Comparison of ENCODE assay signal across 8 mouse cellular contexts in the genomic region with DNA sequence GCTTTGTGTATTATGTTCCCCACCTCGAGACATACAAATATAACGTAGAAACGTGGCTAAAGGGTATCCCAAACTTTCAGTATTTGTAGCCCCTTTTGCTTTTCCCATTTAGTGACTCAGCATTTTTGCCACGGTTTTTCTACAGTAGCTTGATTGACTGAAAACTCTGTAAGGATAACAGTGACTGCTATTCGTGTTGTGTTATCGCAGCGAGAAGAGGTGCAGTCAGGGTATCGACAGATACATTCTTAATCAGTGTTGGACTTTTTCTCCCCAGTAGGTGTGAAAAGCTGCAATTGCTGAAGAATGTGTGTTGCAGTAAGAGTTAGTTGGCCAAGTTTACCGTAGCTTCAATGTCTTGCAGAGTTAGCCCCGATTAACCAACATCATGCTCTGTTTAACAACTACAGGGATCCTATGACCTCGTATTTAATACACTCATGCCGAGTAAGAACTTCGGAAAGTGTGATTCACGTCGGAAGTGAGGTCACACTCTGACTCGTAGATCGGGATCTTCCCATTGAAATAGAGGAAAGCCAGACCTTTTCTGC. TPM values are rescaled to one million over a fixed set of nuclear protein-coding genes. Genes with fewer than 3 reads are reported as not detected.
DNase-seq lines count a peak whose midpoint lies in the region; ATAC-seq and TF ChIP-seq lines count a peak whose summit lies in the region.

No protein-coding gene starts in this region.

- peaks cover 36% of the 10 kb centered on the region for H3K4me1 ChIP-seq in forebrain, embryonic 10.5 days
- peaks cover 29% of the 10 kb centered on the region for H3K4me1 ChIP-seq in hindbrain, embryonic 15.5 days (replicated peaks)
- H3K4me1 ChIP-seq in liver, embryonic 14.5 days (replicated peaks; ENCODE audit: control insufficient read depth in 2 of 2, insufficient read depth in 2 of 2, low read length in 1 of 2) = peaks cover 9 to 24% of the 10 kb centered on the region in 2 experiments
- peaks cover 19% of the 10 kb centered on the region for H3K4me1 ChIP-seq in neural tube, embryonic 15.5 days

- WGBS in forebrain, embryonic 10.5 days = 22% methylated on average over 17 of the region's 17 CpGs
- 15% methylated on average over 17 of the region's 17 CpGs for WGBS in hindbrain, embryonic 15.5 days
- 4% methylated on average over 17 of the region's 17 CpGs for WGBS in liver, embryonic 14.5 days (ENCODE audit: insufficient replicate concordance)
- 16% methylated on average over 17 of the region's 17 CpGs for WGBS in neural tube, embryonic 15.5 days

- peak overlapping the region; percentile 76 for H3K9ac ChIP-seq in hindbrain, embryonic 15.5 days
- peak overlapping the region; percentile 88 for H3K9ac ChIP-seq in liver, embryonic 14.5 days (replicated peaks)
- H3K9ac ChIP-seq in neural tube, embryonic 15.5 days (replicated peaks) = peak overlapping the region; percentile 94; the same call in 1 of the 2 replicates

- no peak for TF ChIP-seq EP300 in liver, embryonic 14.5 days (IDR thresholded peaks at IDR 0.05; ENCODE audit: low read depth)

- peak overlapping the region; percentile 91 for H3K27ac ChIP-seq in forebrain, embryonic 10.5 days
- H3K27ac ChIP-seq in hindbrain, embryonic 15.5 days (replicated peaks) = peak overlapping the region; percentile 86
- H3K27ac ChIP-seq in liver, embryonic 14.5 days = peak overlapping the region; percentile 83
- H3K27ac ChIP-seq in neural tube, embryonic 15.5 days (replicated peaks) = no peak overlapping the region

- ATAC-seq in hindbrain, embryonic 15.5 days (ENCODE audit: low FRiP score, low read depth) = no peak
- ATAC-seq in liver, embryonic 14.5 days (ENCODE audit: insufficient read depth) = peak; percentile 55; the same call in 1 of the 2 replicates
- no peak for ATAC-seq in neural tube, embryonic 15.5 days (ENCODE audit: low FRiP score)

- peak; percentile 59 for DNase-seq in CD4-positive helper T cell, adult 2 months (ENCODE audit: low read depth, low spot score)
- peak; percentile 9 for DNase-seq in ZHBTc4 (ENCODE audit: low read depth, low spot score)
- DNase-seq in forebrain, embryonic 10.5 days (ENCODE audit: extremely low spot score, low spot score) = no peak
- DNase-seq in liver, embryonic 14.5 days (ENCODE audit: low read depth in 3 of 3, low spot score in 3 of 3) = peak; percentile 50 to 58 (median 52)
- DNase-seq in frontal cortex, postnatal 14 days (ENCODE audit: low spot score in 2 of 2) = no peak
- no peak for DNase-seq in right cerebral cortex, postnatal 14 days

- H3K36me3 ChIP-seq in forebrain, embryonic 10.5 days (replicated peaks) = peaks cover 16% of the 10 kb centered on the region
- H3K36me3 ChIP-seq in hindbrain, embryonic 15.5 days = no peaks in the 10 kb centered on the region
- H3K36me3 ChIP-seq in liver, embryonic 14.5 days (replicated peaks; ENCODE audit: control insufficient read depth, insufficient read depth, low read depth) = no peaks in the 10 kb centered on the region
- H3K36me3 ChIP-seq in neural tube, embryonic 15.5 days = no peaks in the 10 kb centered on the region

- peak overlapping the region; percentile 83 for H3K4me3 ChIP-seq in forebrain, embryonic 10.5 days
- peak overlapping the region; percentile 74 for H3K4me3 ChIP-seq in hindbrain, embryonic 15.5 days
- H3K4me3 ChIP-seq in liver, embryonic 14.5 days (ENCODE audit: insufficient read depth in 1 of 2, low read depth in 2 of 2, low read length in 2 of 2) = peak overlapping the region; percentile 74 to 99
- H3K4me3 ChIP-seq in neural tube, embryonic 15.5 days (replicated peaks) = peak overlapping the region; percentile 99

- no peak for TF ChIP-seq CTCF in liver, embryonic 14.5 days (IDR thresholded peaks at IDR 0.05; ENCODE audit: low read depth)

- no peaks in the 10 kb centered on the region for H3K9me3 ChIP-seq in forebrain, embryonic 10.5 days
- no peaks in the 10 kb centered on the region for H3K9me3 ChIP-seq in hindbrain, embryonic 15.5 days
- no peaks in the 10 kb centered on the region for H3K9me3 ChIP-seq in liver, embryonic 14.5 days (ENCODE audit: control insufficient read depth, low read length)
- H3K9me3 ChIP-seq in neural tube, embryonic 15.5 days (replicated peaks) = no peaks in the 10 kb centered on the region

- H3K27me3 ChIP-seq in forebrain, embryonic 10.5 days (ENCODE audit: poor library complexity, severe bottlenecking) = no peaks in the 10 kb centered on the region
- no peaks in the 10 kb centered on the region for H3K27me3 ChIP-seq in hindbrain, embryonic 15.5 days
- no peaks in the 10 kb centered on the region for H3K27me3 ChIP-seq in liver, embryonic 14.5 days (ENCODE audit: control insufficient read depth, insufficient read depth, low read length)
- no peaks in the 10 kb centered on the region for H3K27me3 ChIP-seq in neural tube, embryonic 15.5 days (replicated peaks)

- peak overlapping the region; percentile 84 for H3K4me2 ChIP-seq in hindbrain, embryonic 15.5 days
- H3K4me2 ChIP-seq in liver, embryonic 14.5 days (ENCODE audit: low read depth) = peak overlapping the region; percentile 95
- H3K4me2 ChIP-seq in neural tube, embryonic 15.5 days = peak overlapping the region; percentile 82

RNA-seq across cellular contexts. Expression of gene Lrrfip2, which starts 1.6 kb away (rescaled TPM):
- 41.8 and 42.1 TPM in 2 replicates for polyA plus RNA-seq in forebrain, embryonic 10.5 days (2016; fragmentation: Nextera tagmentation; extraction: Ambion mirVana)
- polyA plus RNA-seq in hindbrain, embryonic 15.5 days (2015; fragmentation: Nextera tagmentation; extraction: Ambion mirVana) = 45.9 and 47.8 TPM in 2 replicates
- polyA plus RNA-seq in liver, embryonic 14.5 days (2012; rRNA removed) = 6.3 and 13.6 TPM in 2 replicates
- 15.0 and 17.8 TPM in 2 replicates for polyA plus RNA-seq in liver, embryonic 14.5 days (2014; fragmentation: Nextera tagmentation; extraction: Ambion mirVana)
- 46.0 and 46.7 TPM in 2 replicates for polyA plus RNA-seq in neural tube, embryonic 15.5 days (2015; fragmentation: Nextera tagmentation; extraction: Ambion mirVana)

Comparison
In these comparisons a context has a peak if more than half of its experiments do, and no peak if none do; other contexts are left out.
1. DNase-seq: peak in CD4-positive helper T cell, adult 2 months (single experiment), ZHBTc4 (single experiment) and liver, embryonic 14.5 days (3 of 3); none in forebrain, embryonic 10.5 days (single experiment), frontal cortex, postnatal 14 days (0 of 2) and right cerebral cortex, postnatal 14 days (single experiment).
2. Peak in every context shown above with its lines, with median percentiles within 50 percentile points of each other: H3K4me3 ChIP-seq, H3K4me2 ChIP-seq and H3K9ac ChIP-seq.